Mouse (Mus musculus): Measurements from ENCODE around the gene Abhd6. TPM values are rescaled to one million over a fixed set of nuclear protein-coding genes. Genes with fewer than 3 reads are reported as not detected.

Gene Abhd6
- polyA plus RNA-seq, 1 experiment from 2014 or later, result 33.5 TPM

DNA sequence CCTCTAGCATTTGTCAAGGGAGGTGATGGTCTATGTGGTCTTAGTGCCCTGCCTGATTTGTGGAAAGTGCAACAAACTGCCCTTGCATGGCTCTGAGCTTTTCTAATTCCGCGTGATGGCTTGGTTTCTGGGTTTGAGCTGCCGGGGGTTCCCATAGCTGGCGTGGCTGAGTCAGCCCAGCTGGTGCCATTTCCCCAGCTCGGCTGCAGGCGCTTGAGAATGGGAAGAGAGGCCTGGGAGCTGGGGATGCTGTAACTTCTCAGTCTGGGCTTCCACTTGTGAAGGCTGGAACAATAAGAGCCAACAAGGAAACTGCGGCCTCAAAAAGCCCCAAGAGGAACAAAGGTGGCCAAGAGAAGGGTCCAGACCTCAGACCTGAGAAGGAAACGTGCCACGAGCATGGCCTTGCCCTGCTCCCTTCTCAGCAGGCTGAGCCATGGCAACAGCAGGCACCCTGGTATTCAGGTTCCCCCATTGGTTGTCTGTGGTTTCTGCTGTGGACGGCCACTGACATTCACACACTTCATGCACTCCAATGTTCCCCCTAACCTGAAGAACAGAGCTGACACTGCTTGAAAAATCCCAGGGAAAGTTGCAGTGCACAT is 30.7 kb upstream of the Abhd6 start:
- Histone ChIP-seq H3K9ac (ENCODE audit: low read length) (no peak overlapping the region), H3K36me3 (ENCODE audit: control insufficient read depth, insufficient read depth, low read length) (no peaks in the 10 kb centered on the region)
- DNase-seq (ENCODE audit: low spot score), result no peak

DNA sequence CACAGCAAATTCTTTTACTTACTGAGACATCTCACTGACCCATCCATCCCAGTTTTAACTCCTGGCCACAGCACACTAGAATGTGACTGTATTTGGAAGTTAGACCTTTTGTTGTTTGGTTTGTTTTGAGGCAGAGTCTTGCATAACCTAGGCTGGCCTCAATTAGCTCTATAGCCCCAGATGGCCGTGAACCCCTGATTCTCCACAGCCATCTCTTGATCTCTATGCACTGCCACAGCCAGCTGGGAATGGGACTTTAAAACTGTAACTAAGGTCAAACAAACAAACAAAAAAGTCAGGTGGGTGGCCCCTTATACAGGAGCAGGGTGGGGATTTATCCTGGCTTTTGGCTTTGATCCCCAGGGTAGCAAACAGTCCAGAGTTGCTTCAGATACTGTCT is 28.1 kb upstream of the Abhd6 start:
- Histone ChIP-seq H3K9me3 (replicated peaks; ENCODE audit: control insufficient read depth, low read length) (no peaks in the 10 kb centered on the region), H3K27me3 (replicated peaks; ENCODE audit: control insufficient read depth, insufficient read depth, low read length) (no peaks in the 10 kb centered on the region), H3K27ac (ENCODE audit: low read depth, low read length) (no peak overlapping the region), H3K4me1 (ENCODE audit: control insufficient read depth, insufficient read depth, low read length) (no peaks in the 10 kb centered on the region), H3K36me3 (ENCODE audit: control insufficient read depth, insufficient read depth, low read length) (no peaks in the 10 kb centered on the region), H3K9ac (ENCODE audit: low read length) (no peak overlapping the region), H3K4me2 (ENCODE audit: low read length) (no peak overlapping the region), H3K4me3 (ENCODE audit: low read depth, low read length) (no peak overlapping the region)
- 91% methylated on average over 1 of the region's 1 CpGs for WGBS
- no peak for ATAC-seq
- DNase-seq (ENCODE audit: low spot score), result no peak

More for the DNA sequence above, 30.7 kb upstream of the Abhd6 start:
- Histone ChIP-seq H3K27ac (ENCODE audit: low read depth, low read length) (no peak overlapping the region), H3K27me3 (replicated peaks; ENCODE audit: control insufficient read depth, insufficient read depth, low read length) (no peaks in the 10 kb centered on the region), H3K4me2 (ENCODE audit: low read length) (no peak overlapping the region), H3K4me1 (ENCODE audit: control insufficient read depth, insufficient read depth, low read length) (no peaks in the 10 kb centered on the region), H3K4me3 (ENCODE audit: low read depth, low read length) (no peak overlapping the region), H3K9me3 (replicated peaks; ENCODE audit: control insufficient read depth, low read length) (no peaks in the 10 kb centered on the region)
- 80% methylated on average over 10 of the region's 10 CpGs for WGBS
- no peak for ATAC-seq

DNA sequence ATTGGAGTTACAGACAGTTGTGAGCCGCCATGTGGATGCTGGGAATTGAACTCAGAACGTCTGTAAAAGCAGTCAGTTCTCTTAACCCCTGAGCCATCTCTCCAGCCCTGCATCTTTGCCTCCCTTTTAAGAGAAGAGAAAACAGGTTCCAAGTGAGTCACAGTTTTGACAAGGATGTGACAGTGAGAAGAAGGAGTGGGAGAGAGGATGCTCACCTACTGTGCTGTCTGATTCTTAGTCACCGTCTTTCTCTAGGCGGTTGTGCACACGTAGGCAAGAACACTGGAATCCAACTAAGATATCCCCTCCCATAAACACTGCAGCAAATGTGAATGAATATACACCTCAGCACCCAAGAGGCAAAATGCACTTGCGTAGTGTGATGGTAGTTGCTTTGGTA is 27.5 kb upstream of the Abhd6 start:
- no peaks in the 10 kb centered on the region for H3K9me3 ChIP-seq (replicated peaks; ENCODE audit: control insufficient read depth, low read length)
- H3K27ac ChIP-seq (ENCODE audit: low read depth, low read length), result no peak overlapping the region
- no peaks in the 10 kb centered on the region for H3K4me1 ChIP-seq (ENCODE audit: control insufficient read depth, insufficient read depth, low read length)
- no peak overlapping the region for H3K9ac ChIP-seq (ENCODE audit: low read length)
- DNase-seq (ENCODE audit: low spot score), result no peak
- H3K36me3 ChIP-seq (ENCODE audit: control insufficient read depth, insufficient read depth, low read length), result no peaks in the 10 kb centered on the region
- H3K4me2 ChIP-seq (ENCODE audit: low read length), result no peak overlapping the region
- no peak for ATAC-seq
- H3K27me3 ChIP-seq (replicated peaks; ENCODE audit: control insufficient read depth, insufficient read depth, low read length), result no peaks in the 10 kb centered on the region
- no peak overlapping the region for H3K4me3 ChIP-seq (ENCODE audit: low read depth, low read length)
- 83% methylated on average over 6 of the region's 6 CpGs for WGBS

DNA sequence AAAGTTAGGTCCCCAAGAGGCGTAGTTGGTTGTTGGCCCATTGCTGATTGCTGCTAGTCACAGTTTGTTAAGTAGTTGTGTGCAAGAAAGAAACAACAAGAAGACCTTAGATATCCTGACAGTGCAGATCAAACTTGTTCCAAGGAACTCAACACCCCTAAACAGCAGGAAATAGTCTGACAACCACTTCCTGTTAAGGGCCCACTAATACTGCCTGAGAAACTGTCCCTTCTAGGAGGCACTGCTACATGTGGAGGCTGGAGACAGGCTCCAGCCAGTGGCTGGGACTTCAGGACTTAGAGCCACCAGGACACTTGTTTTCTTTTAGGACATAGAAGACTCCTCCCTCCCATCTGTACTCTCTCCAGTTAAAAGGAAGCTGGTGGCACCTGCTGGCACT is 25.2 kb upstream of the Abhd6 start:
- 91% methylated on average over 1 of the region's 1 CpGs for WGBS
- Histone ChIP-seq H3K4me2 (ENCODE audit: low read length) (no peak overlapping the region), H3K36me3 (ENCODE audit: control insufficient read depth, insufficient read depth, low read length) (no peaks in the 10 kb centered on the region), H3K9me3 (replicated peaks; ENCODE audit: control insufficient read depth, low read length) (no peaks in the 10 kb centered on the region), H3K9ac (ENCODE audit: low read length) (no peak overlapping the region), H3K4me3 (ENCODE audit: low read depth, low read length) (no peak overlapping the region), H3K27me3 (replicated peaks; ENCODE audit: control insufficient read depth, insufficient read depth, low read length) (no peaks in the 10 kb centered on the region), H3K27ac (ENCODE audit: low read depth, low read length) (no peak overlapping the region), H3K4me1 (ENCODE audit: control insufficient read depth, insufficient read depth, low read length) (no peaks in the 10 kb centered on the region)
- DNase-seq (ENCODE audit: low spot score) (no peak), ATAC-seq (no peak)

DNA sequence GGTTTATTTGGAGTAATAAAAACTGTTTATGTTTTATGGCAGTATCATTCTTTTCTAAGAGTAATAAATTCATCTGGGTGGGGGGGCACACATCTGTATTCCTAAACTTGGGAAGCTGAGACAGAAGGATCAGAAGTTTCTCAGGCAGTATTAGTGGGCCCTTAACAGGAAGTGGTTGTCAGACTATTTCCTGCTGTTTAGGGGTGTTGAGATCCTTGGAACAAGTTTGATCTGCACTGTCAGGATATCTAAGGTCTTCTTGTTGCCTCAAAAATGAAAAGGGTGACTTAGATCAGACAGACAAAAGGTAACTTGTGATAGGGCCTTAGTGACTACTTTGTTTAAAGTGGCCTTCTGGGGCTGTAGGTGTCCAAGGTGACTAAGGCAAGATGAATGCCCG is 24.5 kb upstream of the Abhd6 start:
- no peaks in the 10 kb centered on the region for H3K9me3 ChIP-seq (replicated peaks; ENCODE audit: control insufficient read depth, low read length)
- no peak for DNase-seq (ENCODE audit: low spot score)
- no peaks in the 10 kb centered on the region for H3K36me3 ChIP-seq (ENCODE audit: control insufficient read depth, insufficient read depth, low read length)
- H3K4me1 ChIP-seq (ENCODE audit: control insufficient read depth, insufficient read depth, low read length), result no peaks in the 10 kb centered on the region
- no peak overlapping the region for H3K4me2 ChIP-seq (ENCODE audit: low read length)
- H3K9ac ChIP-seq (ENCODE audit: low read length), result no peak overlapping the region
- ATAC-seq, result no peak
- 95% methylated on average over 1 of the region's 1 CpGs for WGBS
- no peak overlapping the region for H3K27ac ChIP-seq (ENCODE audit: low read depth, low read length)
- H3K4me3 ChIP-seq (ENCODE audit: low read depth, low read length), result no peak overlapping the region
- no peaks in the 10 kb centered on the region for H3K27me3 ChIP-seq (replicated peaks; ENCODE audit: control insufficient read depth, insufficient read depth, low read length)

DNA sequence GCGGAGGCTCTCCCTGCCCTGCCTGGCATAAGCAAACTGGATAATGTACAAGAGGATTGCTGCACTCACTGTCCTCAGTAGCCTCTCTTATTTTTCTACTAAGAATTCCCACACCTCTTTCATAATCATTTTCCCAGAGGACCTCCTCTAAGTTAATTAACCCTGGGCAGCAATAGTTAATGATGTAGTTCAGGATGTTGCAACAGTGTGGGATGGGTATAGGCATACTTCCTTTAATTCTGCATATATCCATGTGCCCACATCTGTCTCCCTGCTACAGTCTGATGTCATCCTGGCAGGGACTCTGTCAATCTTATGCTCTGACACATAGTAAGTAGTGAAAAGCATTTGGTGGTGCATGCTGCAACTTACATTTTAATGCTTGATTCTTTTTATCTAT is 21.5 kb upstream of the Abhd6 start:
- H3K36me3 ChIP-seq (ENCODE audit: control insufficient read depth, insufficient read depth, low read length), result no peaks in the 10 kb centered on the region
- no peak overlapping the region for H3K4me2 ChIP-seq (ENCODE audit: low read length)
- no peaks in the 10 kb centered on the region for H3K4me1 ChIP-seq (ENCODE audit: control insufficient read depth, insufficient read depth, low read length)
- 89% methylated on average over 1 of the region's 1 CpGs for WGBS
- ATAC-seq (no peak), DNase-seq (ENCODE audit: low spot score) (no peak)
- no peaks in the 10 kb centered on the region for H3K27me3 ChIP-seq (replicated peaks; ENCODE audit: control insufficient read depth, insufficient read depth, low read length)
- H3K4me3 ChIP-seq (ENCODE audit: low read depth, low read length), result no peak overlapping the region
- H3K27ac ChIP-seq (ENCODE audit: low read depth, low read length), result no peak overlapping the region
- H3K9me3 ChIP-seq (replicated peaks; ENCODE audit: control insufficient read depth, low read length), result no peaks in the 10 kb centered on the region
- no peak overlapping the region for H3K9ac ChIP-seq (ENCODE audit: low read length)

DNA sequence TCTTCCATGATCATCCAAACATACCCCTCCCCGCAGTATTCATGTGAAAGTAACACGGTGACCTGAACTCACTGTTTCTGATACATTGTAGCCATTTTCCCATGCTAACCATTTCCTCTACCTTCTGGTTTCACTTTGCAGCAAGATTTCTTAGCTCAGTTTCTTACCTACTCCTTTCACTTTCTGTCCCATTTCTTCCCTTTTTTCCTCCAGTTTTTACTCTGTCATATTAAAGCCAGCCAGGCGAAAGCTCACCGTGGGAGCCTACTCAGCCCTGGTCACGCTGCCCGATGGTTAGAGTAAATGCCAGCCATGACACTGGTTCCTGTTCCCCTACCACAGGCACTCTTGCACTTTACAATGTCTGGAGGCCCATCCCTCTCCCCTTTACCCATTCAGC is 15.8 kb upstream of the Abhd6 start:
- Histone ChIP-seq H3K27ac (ENCODE audit: low read depth, low read length) (no peak overlapping the region), H3K9me3 (replicated peaks; ENCODE audit: control insufficient read depth, low read length) (no peaks in the 10 kb centered on the region), H3K9ac (ENCODE audit: low read length) (no peak overlapping the region), H3K36me3 (ENCODE audit: control insufficient read depth, insufficient read depth, low read length) (no peaks in the 10 kb centered on the region), H3K27me3 (replicated peaks; ENCODE audit: control insufficient read depth, insufficient read depth, low read length) (no peaks in the 10 kb centered on the region), H3K4me1 (ENCODE audit: control insufficient read depth, insufficient read depth, low read length) (no peaks in the 10 kb centered on the region), H3K4me3 (ENCODE audit: low read depth, low read length) (no peak overlapping the region), H3K4me2 (ENCODE audit: low read length) (no peak overlapping the region)
- WGBS, result 95% methylated on average over 6 of the region's 6 CpGs
- DNase-seq (ENCODE audit: low spot score) (no peak), ATAC-seq (no peak)

DNA sequence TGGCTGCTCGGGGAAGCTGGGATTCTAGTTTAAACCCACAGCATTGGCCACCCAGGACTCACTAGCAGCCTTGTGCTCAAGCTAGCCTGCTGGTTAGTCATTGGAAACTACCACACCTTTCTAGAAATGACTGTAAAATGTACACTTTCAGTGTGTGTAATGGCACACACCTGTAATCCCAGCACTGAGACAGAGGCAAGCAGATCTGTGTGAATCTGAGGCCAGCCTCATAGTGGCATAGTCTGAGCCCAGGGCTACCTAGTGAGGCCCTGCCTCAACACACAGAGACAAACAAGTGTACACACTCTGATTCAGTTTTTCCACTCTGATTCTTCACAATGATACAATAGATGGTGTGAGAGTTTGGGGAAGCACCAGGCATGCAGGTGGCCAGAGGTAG is 13.3 kb upstream of the Abhd6 start:
- ATAC-seq, result no peak
- DNase-seq (ENCODE audit: low spot score), result no peak
- Histone ChIP-seq H3K27ac (ENCODE audit: low read depth, low read length) (no peak overlapping the region), H3K27me3 (replicated peaks; ENCODE audit: control insufficient read depth, insufficient read depth, low read length) (no peaks in the 10 kb centered on the region), H3K4me3 (ENCODE audit: low read depth, low read length) (no peak overlapping the region), H3K4me1 (ENCODE audit: control insufficient read depth, insufficient read depth, low read length) (no peaks in the 10 kb centered on the region), H3K9me3 (replicated peaks; ENCODE audit: control insufficient read depth, low read length) (no peaks in the 10 kb centered on the region), H3K4me2 (ENCODE audit: low read length) (no peak overlapping the region), H3K36me3 (ENCODE audit: control insufficient read depth, insufficient read depth, low read length) (no peaks in the 10 kb centered on the region), H3K9ac (ENCODE audit: low read length) (no peak overlapping the region)
- WGBS, result 67% methylated on average over 1 of the region's 1 CpGs

DNA sequence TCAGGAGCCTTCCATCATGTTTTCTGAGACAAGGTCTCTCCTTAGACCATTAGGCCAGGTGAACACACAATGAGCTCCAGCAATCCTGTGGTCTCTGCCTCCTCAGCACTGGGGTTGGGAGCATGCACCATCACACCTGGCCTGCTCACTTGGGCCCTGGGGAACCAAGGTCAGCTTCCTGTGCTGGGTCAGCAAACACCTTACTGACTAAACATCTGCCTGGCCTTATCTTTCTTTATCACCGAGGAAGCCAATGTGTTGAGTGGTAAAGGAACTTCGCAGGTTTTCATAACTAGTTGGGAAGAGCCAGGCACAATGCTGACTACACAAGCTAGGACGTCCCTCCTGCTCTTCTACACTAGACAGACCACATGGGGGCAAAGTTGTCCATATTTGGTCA is 12.7 kb upstream of the Abhd6 start:
- Histone ChIP-seq H3K27ac (ENCODE audit: low read depth, low read length) (no peak overlapping the region), H3K4me1 (ENCODE audit: control insufficient read depth, insufficient read depth, low read length) (no peaks in the 10 kb centered on the region), H3K4me3 (ENCODE audit: low read depth, low read length) (no peak overlapping the region), H3K27me3 (replicated peaks; ENCODE audit: control insufficient read depth, insufficient read depth, low read length) (no peaks in the 10 kb centered on the region), H3K9me3 (replicated peaks; ENCODE audit: control insufficient read depth, low read length) (no peaks in the 10 kb centered on the region), H3K4me2 (ENCODE audit: low read length) (no peak overlapping the region), H3K9ac (ENCODE audit: low read length) (no peak overlapping the region), H3K36me3 (ENCODE audit: control insufficient read depth, insufficient read depth, low read length) (no peaks in the 10 kb centered on the region)
- ATAC-seq (no peak), DNase-seq (ENCODE audit: low spot score) (no peak)
- WGBS, result 87% methylated on average over 3 of the region's 3 CpGs
